Mouse (Mus musculus) lung, adult 2 months (tissue): ENCODE data around the gene Slc41a1. TPM values are rescaled to one million over a fixed set of nuclear protein-coding genes. Genes with fewer than 3 reads are reported as not detected.
A peak's percentile ranks its signal among the peaks of the same experiment; 100 is the strongest.

Experiments used
- DNase-seq: peaks from one replicate; pipeline ENCODE4 v3.0.0; 2022
- H3K4me1 ChIP-seq: fragments of 200-500 bp; 2 replicates; pipeline ENCODE4 v1.6.1; 2011; ENCODE audit warnings: low read length; ENCODE audit not compliant: control insufficient read depth, insufficient read depth
- H3K4me3 ChIP-seq: fragments of 200-500 bp; replicated peaks from 2 replicates; pipeline ENCODE3; 2011; ENCODE audit warnings: low read depth, mild to moderate bottlenecking, control low read depth, low read length; ENCODE audit errors: extremely low read depth
- CTCF ChIP-seq: fragments of 200-500 bp; IDR thresholded peaks from 2 replicates; pipeline ENCODE4 v1.5.1; 2011; ENCODE audit warnings: mild to moderate bottlenecking, low read length, control low read depth; ENCODE audit not compliant: insufficient read depth
- POLR2A ChIP-seq: fragments of 200-500 bp; IDR thresholded peaks from 2 replicates; pipeline ENCODE4 v1.6.1; 2011; ENCODE audit warnings: low read depth, mild to moderate bottlenecking, control low read depth, low read length, borderline replicate concordance; ENCODE audit errors: extremely low read depth
- WGBS: fragments of 180-500 bp; shearing (Covaris S2); methylation state at CpG from one replicate; pipeline ENCODE4 v1.1.7; 2018; 5-methylcytosine and 5-hydroxymethylcytosine counted together
- polyA plus RNA-seq: library from polyadenylated mRNA; depleted of rRNA; stranded (reverse); fragments of >200 nt; gene quantifications from 2 replicates; pipeline ENCODE4 v1.2.3, GENCODE M21; 2012; rRNA removed

The Slc41a1 gene
- polyA plus RNA-seq, 1 experiment, result 48.5 TPM

- Histone ChIP-seq H3K4me3 (no peak overlapping the region), H3K4me1 (no peaks in the 10 kb centered on the region; the same call in 1 of the 2 replicates)
- no peak for DNase-seq
- TF ChIP-seq CTCF, result no peak
- TF ChIP-seq POLR2A, result no peak
- WGBS, result 94% methylated on average over 2 of the region's 2 CpGs
Observed at GRCm38 (mm10) chr1:131869561-131869960, 42.3 kb downstream of the Slc41a1 start.

GRCm38 (mm10) chr1:131872856-131873255 is 45.6 kb downstream of the Slc41a1 start:
- no peak for DNase-seq
- no peak overlapping the region for H3K4me3 ChIP-seq
- TF ChIP-seq POLR2A (no peak), CTCF (no peak)
- WGBS, result 63% methylated on average over 1 of the region's 1 CpGs
- H3K4me1 ChIP-seq, result no peaks in the 10 kb centered on the region; the same call in 1 of the 2 replicates

GRCm38 (mm10) chr1:131879816-131880215 is 52.5 kb downstream of the Slc41a1 start:
- no peak overlapping the region for H3K4me3 ChIP-seq
- no peak for DNase-seq
- 66% methylated on average over 2 of the region's 2 CpGs for WGBS
- H3K4me1 ChIP-seq, result no peaks in the 10 kb centered on the region
- TF ChIP-seq CTCF, result no peak

- 52% methylated on average over 2 of the region's 2 CpGs for whole genome bisulfite sequencing
- Histone ChIP-seq H3K4me3 (no peak overlapping the region), H3K4me1 (no peaks in the 10 kb centered on the region)
- no peak for TF ChIP-seq CTCF
- no peak for TF ChIP-seq POLR2A
- DNase-seq, result peak; percentile 9
Observed at GRCm38 (mm10) chr1:131882787-131883186, 55.5 kb downstream of the Slc41a1 start.

- DNase-seq, result no peak
- TF ChIP-seq CTCF (no peak), POLR2A (no peak)
- no peaks in the 10 kb centered on the region for H3K4me1 ChIP-seq
- WGBS, result 68% methylated on average over 2 of the region's 2 CpGs
- no peak overlapping the region for H3K4me3 ChIP-seq
Observed at GRCm38 (mm10) chr1:131886173-131886572, 58.9 kb downstream of the Slc41a1 start.

GRCm38 (mm10) chr1:131886641-131887040 is 59.3 kb downstream of the Slc41a1 start:
- 71% methylated on average over 3 of the region's 3 CpGs for WGBS
- no peak overlapping the region for H3K4me3 ChIP-seq

GRCm38 (mm10) chr1:131890043-131890658 is 62.9 kb downstream of the Slc41a1 start:
- DNase-seq, result no peak
- WGBS, result 69% methylated on average over 6 of the region's 6 CpGs
- H3K4me3 ChIP-seq, result no peak overlapping the region
- no peaks in the 10 kb centered on the region for H3K4me1 ChIP-seq
- TF ChIP-seq CTCF, result no peak
- TF ChIP-seq POLR2A, result no peak

More at GRCm38 (mm10) chr1:131886641-131887040, 59.3 kb downstream of the Slc41a1 start:
- H3K4me1 ChIP-seq, result no peaks in the 10 kb centered on the region
- DNase-seq, result no peak
- TF ChIP-seq POLR2A, result no peak
- TF ChIP-seq CTCF, result no peak

GRCm38 (mm10) chr1:131891436-131891835 is 64.1 kb downstream of the Slc41a1 start:
- Histone ChIP-seq H3K4me3 (no peak overlapping the region), H3K4me1 (no peaks in the 10 kb centered on the region)
- DNase-seq, result no peak
- WGBS, result 77% methylated on average over 4 of the region's 4 CpGs
- no peak for TF ChIP-seq CTCF
- TF ChIP-seq POLR2A, result no peak

Other genes starting within 250 kb of the Slc41a1 start
- not detected in 2 replicates for gene Avpr1b, start 228.3 kb upstream of the Slc41a1 start, polyA plus RNA-seq
- gene Ctse, start 189.2 kb upstream of the Slc41a1 start, polyA plus RNA-seq, result 0.60 and 0.65 TPM in 2 replicates
- gene Rab7b, start 138.8 kb upstream of the Slc41a1 start, polyA plus RNA-seq, result 7.4 and 8.4 TPM in 2 replicates
- gene Slc26a9, start 83.5 kb upstream of the Slc41a1 start, polyA plus RNA-seq, result 25.6 and 38.8 TPM in 2 replicates
- 1.8 and 2.6 TPM in 2 replicates for gene Pm20d1, start 30.1 kb upstream of the Slc41a1 start, polyA plus RNA-seq
- gene Rab29, start 39.7 kb downstream of the Slc41a1 start, polyA plus RNA-seq, result 22.2 and 31.5 TPM in 2 replicates
- 5.6 and 11.3 TPM in 2 replicates for gene Nucks1, start 83.0 kb downstream of the Slc41a1 start, polyA plus RNA-seq
- 14.0 and 14.2 TPM in 2 replicates for gene Slc45a3, start 135.5 kb downstream of the Slc41a1 start, polyA plus RNA-seq
- gene Elk4, start 180.1 kb downstream of the Slc41a1 start, polyA plus RNA-seq, result 27.0 and 39.9 TPM in 2 replicates
- 5.0 and 6.1 TPM in 2 replicates for gene Mfsd4a, start 240.6 kb downstream of the Slc41a1 start, polyA plus RNA-seq